Mouse (Mus musculus): Measurements from ENCODE around the gene Ppp1r18. TPM values are rescaled to one million over a fixed set of nuclear protein-coding genes. Genes with fewer than 3 reads are reported as not detected.
"Not testable (repeated sequence)": the region's sequence is repeated elsewhere in the genome, so short reads cannot be mapped to it uniquely, and the experiment has no call there.

Ppp1r18 gene
- total RNA-seq, 2 experiments from 2014 or later: 8.7 to 9.8 TPM

GRCm38 (mm10) chr17:35832400-35833238, 32.8 kb upstream of the Ppp1r18 start:
- TF ChIP-seq CTCF (conservative IDR thresholded peaks at IDR 0.05): no peak
- Histone ChIP-seq H3K4me3 (no peak overlapping the region), H3K27ac (no peak overlapping the region)
- no peak for DNase-seq (ENCODE audit: low spot score in 2 of 2)

DNA sequence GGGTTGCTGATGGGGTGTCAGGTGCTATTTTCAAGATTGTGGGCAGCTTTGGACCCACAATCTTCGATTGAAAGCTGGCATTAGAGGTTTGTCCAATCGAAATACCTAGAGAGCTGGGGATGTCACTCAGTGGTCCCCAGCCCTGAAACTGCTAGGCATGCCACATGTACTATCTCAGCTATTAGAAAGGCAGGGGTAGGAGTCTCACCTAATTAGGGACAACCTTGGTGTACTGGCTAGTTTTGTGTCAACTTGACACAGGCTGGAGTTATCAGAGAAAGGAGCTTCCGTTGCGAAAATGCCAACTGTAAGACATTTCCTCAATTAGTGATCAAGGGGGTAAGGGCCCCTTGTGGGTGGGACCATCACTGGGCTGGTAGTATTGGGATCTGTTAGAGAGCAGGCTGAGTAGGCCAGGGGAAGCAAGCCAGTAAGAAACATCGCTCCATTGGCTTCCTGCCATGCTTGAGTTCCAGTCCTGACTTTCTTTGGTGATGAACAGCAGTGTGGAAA, 32.1 kb upstream of the Ppp1r18 start:
- no peak for DNase-seq (ENCODE audit: low spot score in 2 of 2)
- Histone ChIP-seq H3K4me3 (no peak overlapping the region), H3K27ac (no peak overlapping the region)
- TF ChIP-seq CTCF (conservative IDR thresholded peaks at IDR 0.05): no peak

GRCm38 (mm10) chr17:35833894-35834293, 31.5 kb upstream of the Ppp1r18 start:
- no peak for DNase-seq (ENCODE audit: low spot score in 2 of 2)
- no peak overlapping the region for H3K27ac ChIP-seq
- H3K4me3 ChIP-seq: no peak overlapping the region
- no peak for TF ChIP-seq CTCF (conservative IDR thresholded peaks at IDR 0.05)

DNA sequence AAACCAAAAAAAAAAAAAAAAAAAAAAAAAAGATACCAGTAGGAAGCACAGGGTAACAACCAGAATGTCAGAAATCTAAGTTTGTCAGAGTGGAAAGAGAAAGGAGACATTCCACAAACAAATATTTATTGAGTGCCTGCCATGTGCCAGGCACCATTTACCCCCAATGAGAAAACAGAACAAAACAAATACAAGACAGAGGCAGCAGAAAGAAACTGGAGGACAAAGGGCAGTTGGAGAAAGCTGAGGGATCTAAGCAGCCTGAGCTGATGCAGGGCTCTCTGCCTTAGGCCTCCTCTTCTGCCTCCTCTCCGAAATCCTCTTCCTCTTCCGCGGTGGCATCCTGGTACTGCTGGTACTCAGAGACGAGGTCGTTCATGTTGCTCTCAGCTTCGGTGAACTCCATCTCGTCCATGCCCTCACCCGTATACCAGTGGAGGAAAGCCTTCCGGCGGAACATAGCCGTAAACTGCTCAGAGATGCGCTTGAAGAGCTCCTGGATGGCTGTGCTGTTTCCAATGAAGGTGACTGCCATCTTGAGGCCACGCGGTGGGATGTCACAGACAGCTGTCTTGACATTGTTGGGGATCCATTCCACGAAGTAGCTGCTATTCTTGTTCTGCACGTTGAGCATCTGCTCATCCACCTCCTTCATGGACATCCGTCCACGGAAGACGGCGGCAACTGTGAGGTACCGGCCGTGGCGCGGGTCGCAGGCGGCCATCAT, 30.5 kb upstream of the Ppp1r18 start:
- H3K27ac ChIP-seq: peak overlapping the region; percentile 56
- TF ChIP-seq CTCF (conservative IDR thresholded peaks at IDR 0.05): peak; percentile 39
- no peak for DNase-seq (ENCODE audit: low spot score in 2 of 2)
- peak overlapping the region; percentile 24; the same call in 1 of the 2 replicates for H3K4me3 ChIP-seq

DNA sequence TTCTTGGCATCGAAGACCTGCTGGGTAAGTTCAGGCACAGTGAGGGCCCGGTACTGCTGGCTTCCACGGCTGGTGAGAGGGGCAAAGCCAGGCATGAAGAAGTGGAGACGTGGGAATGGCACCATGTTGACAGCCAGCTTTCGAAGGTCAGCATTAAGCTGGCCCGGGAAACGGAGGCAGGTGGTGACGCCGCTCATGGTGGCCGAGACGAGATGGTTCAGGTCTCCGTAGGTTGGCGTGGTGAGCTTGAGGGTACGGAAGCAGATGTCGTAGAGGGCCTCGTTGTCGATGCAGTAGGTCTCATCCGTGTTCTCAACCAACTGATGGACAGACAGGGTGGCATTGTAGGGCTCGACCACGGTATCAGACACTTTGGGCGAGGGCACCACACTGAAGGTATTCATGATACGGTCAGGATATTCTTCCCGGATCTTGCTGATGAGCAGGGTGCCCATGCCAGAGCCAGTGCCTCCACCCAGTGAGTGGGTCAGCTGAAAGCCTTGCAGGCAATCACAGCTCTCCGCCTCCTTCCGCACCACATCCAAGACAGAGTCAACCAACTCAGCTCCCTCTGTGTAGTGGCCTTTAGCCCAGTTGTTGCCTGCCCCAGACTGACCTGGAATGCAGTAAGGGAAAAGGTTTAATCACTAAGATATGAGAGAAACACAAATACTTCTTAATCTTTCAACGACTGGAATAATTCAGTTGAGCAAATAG, 29.8 kb upstream of the Ppp1r18 start:
- Histone ChIP-seq H3K4me3 (no peak overlapping the region; the same call in 1 of the 2 replicates), H3K27ac (peak overlapping the region; percentile 56; the same call in 1 of the 2 replicates)
- DNase-seq (ENCODE audit: low spot score in 2 of 2): no peak
- no peak for TF ChIP-seq CTCF (conservative IDR thresholded peaks at IDR 0.05)

- Histone ChIP-seq H3K4me3 (peak overlapping the region; percentile 91), H3K27ac (peak overlapping the region; percentile 89)
- peak; percentile 90 to 93 for DNase-seq (ENCODE audit: low spot score in 2 of 2)
- TF ChIP-seq CTCF (conservative IDR thresholded peaks at IDR 0.05): peak; percentile 93
These were observed 29.0 kb upstream of the Ppp1r18 start for GRCm38 (mm10) chr17:35836178-35836965.

GRCm38 (mm10) chr17:35836991-35837422, 28.4 kb upstream of the Ppp1r18 start:
- TF ChIP-seq CTCF (conservative IDR thresholded peaks at IDR 0.05): no peak
- peak overlapping the region; percentile 91 for H3K4me3 ChIP-seq
- peak; percentile 82 to 85 for DNase-seq (ENCODE audit: low spot score in 2 of 2)

GRCm38 (mm10) chr17:35837487-35837886, 27.9 kb upstream of the Ppp1r18 start:
- H3K27ac ChIP-seq: peak overlapping the region; percentile 89
- no peak for TF ChIP-seq CTCF (conservative IDR thresholded peaks at IDR 0.05)
- peak in 1 of 2 experiments; percentile 58 for DNase-seq (ENCODE audit: low spot score in 2 of 2)
- peak overlapping the region; percentile 91 for H3K4me3 ChIP-seq

More at GRCm38 (mm10) chr17:35836991-35837422, 28.4 kb upstream of the Ppp1r18 start:
- H3K27ac ChIP-seq: peak overlapping the region; percentile 89

- TF ChIP-seq CTCF (conservative IDR thresholded peaks at IDR 0.05): 0 out of 2 replicates have a peak, but pooled peaks have one; percentile 7
- DNase-seq (ENCODE audit: low spot score in 2 of 2): peak; percentile 96 to 97
- Histone ChIP-seq H3K27ac (peak within 1 kb of the TSS; percentile 89), H3K4me3 (peak within 1 kb of the TSS; percentile 91)
These were observed 27.3 kb upstream of the Ppp1r18 start, which contains the start of gene Tubb5 for GRCm38 (mm10) chr17:35838122-35838544. TSS of gene Tubb5 (minus strand) at chr17:35838306.

- H3K27ac ChIP-seq: peak overlapping the region; percentile 63; the same call in 1 of the 2 replicates
- TF ChIP-seq CTCF (conservative IDR thresholded peaks at IDR 0.05): no peak
- no peak for DNase-seq (ENCODE audit: low spot score in 2 of 2)
- peak overlapping the region; percentile 26; the same call in 1 of the 2 replicates for H3K4me3 ChIP-seq
These were observed 26.8 kb upstream of the Ppp1r18 start for GRCm38 (mm10) chr17:35838570-35838969.

- not testable (repeated sequence) for DNase-seq (ENCODE audit: low spot score in 2 of 2); H3K4me3 ChIP-seq
- H3K27ac ChIP-seq: peak overlapping the region; percentile 63; the same call in 1 of the 2 replicates
These were observed 26.4 kb upstream of the Ppp1r18 start for GRCm38 (mm10) chr17:35839002-35839401.

Data from layer of hippocampus, adult 2 months (tissue).